Mouse (Mus musculus) CH12.LX (cell line): ENCODE measurements around the gene Hoxa13. TPM values are rescaled to one million over a fixed set of nuclear protein-coding genes. Genes with fewer than 3 reads are reported as not detected.

Experiments
- DNase-seq: peaks from one replicate; pipeline ENCODE4 v3.0.0-alpha.2; 2013; ENCODE audit errors: extremely low read depth
- H3K27ac ChIP-seq: 2 replicates; pipeline ENCODE4 v1.5.1; 2012; ENCODE audit warnings: low read depth, mild to moderate bottlenecking, control low read depth, moderate library complexity; ENCODE audit not compliant: insufficient read depth
- H3K27me3 ChIP-seq: replicated peaks from 2 replicates; pipeline ENCODE3; 2012; ENCODE audit warnings: inconsistent platforms
- H3K36me3 ChIP-seq, 2 experiments: replicated peaks in 1 of 2; 2 replicates each; pipeline versions ENCODE3 to v1.6.1; 2012; ENCODE audit warnings: inconsistent platforms in 1 of 2, low read length in 1 of 2, mild to moderate bottlenecking in 1 of 2, mixed read lengths in 1 of 2, moderate library complexity in 1 of 2; ENCODE audit not compliant: control insufficient read depth in 1 of 2, insufficient read depth in 1 of 2
- H3K4me1 ChIP-seq, 2 experiments: 2 replicates each; pipeline ENCODE4 v1.6.1; 2012; ENCODE audit warnings: inconsistent platforms in 1 of 2, moderate library complexity in 1 of 2; ENCODE audit not compliant: insufficient read depth in 2 of 2, control insufficient read depth in 1 of 2
- H3K4me2 ChIP-seq: 2 replicates; pipeline ENCODE4 v1.6.1; 2012; ENCODE audit warnings: low read depth, mild to moderate bottlenecking, control low read depth; ENCODE audit not compliant: poor library complexity, insufficient read depth, severe bottlenecking
- H3K4me3 ChIP-seq, 3 experiments: fragments of 150-350 bp in 1 of 3; sonication (generic) in 1 of 3; replicated peaks in 1 of 3; 2 replicates each; pipeline versions ENCODE3 to v1.5.1; 2011 to 2012; ENCODE audit warnings: low read depth in 2 of 3, low read length in 2 of 3, mild to moderate bottlenecking in 2 of 3, moderate library complexity in 2 of 3, control low read depth in 1 of 3, improper control_type of control experiment in 1 of 3, inconsistent platforms in 1 of 3, mixed read lengths in 1 of 3; ENCODE audit not compliant: poor library complexity in 1 of 3
- H3K79me2 ChIP-seq: replicated peaks from 2 replicates; pipeline ENCODE4 v1.6.1; 2012; ENCODE audit warnings: mild to moderate bottlenecking, moderate library complexity; ENCODE audit not compliant: control insufficient read depth, poor library complexity, insufficient read depth, severe bottlenecking; ENCODE audit errors: extremely low read depth
- H3K9ac ChIP-seq: 2 replicates; pipeline ENCODE4 v1.6.1; 2012; ENCODE audit warnings: low read depth, mild to moderate bottlenecking, control low read depth, moderate library complexity; ENCODE audit not compliant: insufficient read depth
- H3K9me3 ChIP-seq: replicated peaks from 2 replicates; pipeline ENCODE3; 2012; ENCODE audit warnings: low read length, inconsistent platforms, mixed read lengths
- CHD1 ChIP-seq: IDR thresholded peaks from 2 replicates; pipeline ENCODE4 v1.6.1; 2012; ENCODE audit warnings: low read depth, low read length, improper control_type of control experiment, inconsistent platforms
- CHD2 ChIP-seq: IDR thresholded peaks from 2 replicates; pipeline ENCODE4 v1.6.1; 2011; ENCODE audit warnings: low read length, improper control_type of control experiment
- E2F4 ChIP-seq: IDR thresholded peaks from 2 replicates; pipeline ENCODE4 v1.6.1; 2011; ENCODE audit warnings: low read depth, low read length, improper control_type of control experiment; ENCODE audit not compliant: insufficient replicate concordance
- ETS1 ChIP-seq: conservative IDR thresholded peaks from 2 replicates; pipeline ENCODE4 v1.6.1; 2012; ENCODE audit warnings: low read depth, mild to moderate bottlenecking, inconsistent platforms, low read length, improper control_type of control experiment, moderate library complexity
- GABPA ChIP-seq: IDR thresholded peaks from 2 replicates; pipeline ENCODE4 v1.6.1; 2012; ENCODE audit warnings: low read depth, low read length, improper control_type of control experiment, inconsistent platforms; ENCODE audit not compliant: insufficient replicate concordance
- KAT2A ChIP-seq: IDR thresholded peaks from 2 replicates; pipeline ENCODE4 v1.6.1; 2012; ENCODE audit warnings: low read length, improper control_type of control experiment, inconsistent platforms; ENCODE audit not compliant: insufficient replicate concordance
- MAFK ChIP-seq: IDR thresholded peaks from 2 replicates; pipeline ENCODE4 v1.6.1; 2011; ENCODE audit warnings: low read length, improper control_type of control experiment; ENCODE audit not compliant: insufficient replicate concordance
- MYC ChIP-seq: IDR thresholded peaks from 2 replicates; pipeline ENCODE4 v1.6.1; 2011; ENCODE audit warnings: low read depth, mild to moderate bottlenecking, improper control_type of control experiment, low read length
- NRF1 ChIP-seq: IDR thresholded peaks from 2 replicates; pipeline ENCODE4 v1.6.1; 2014; ENCODE audit warnings: low read depth, mild to moderate bottlenecking, inconsistent platforms, low read length, improper control_type of control experiment, moderate library complexity
- PAX5 ChIP-seq: IDR thresholded peaks from 2 replicates; pipeline ENCODE4 v1.6.1; 2012; ENCODE audit warnings: low read length, inconsistent platforms, mixed read lengths
- POLR2AphosphoS2 ChIP-seq: IDR thresholded peaks from 2 replicates; pipeline ENCODE4 v1.6.1; 2011; ENCODE audit warnings: low read depth, low read length, improper control_type of control experiment
- RCOR1 ChIP-seq: conservative IDR thresholded peaks from 2 replicates; pipeline ENCODE4 v1.6.1; 2012; ENCODE audit warnings: low read depth, mild to moderate bottlenecking, inconsistent platforms, low read length, improper control_type of control experiment
- SIN3A ChIP-seq: IDR thresholded peaks from 2 replicates; pipeline ENCODE4 v1.6.1; 2012; ENCODE audit warnings: low read length, improper control_type of control experiment, inconsistent platforms
- SMC3 ChIP-seq: IDR thresholded peaks from 2 replicates; pipeline ENCODE4 v1.6.1; 2011; ENCODE audit warnings: low read depth, low read length, improper control_type of control experiment
- USF2 ChIP-seq: conservative IDR thresholded peaks from 2 replicates; pipeline ENCODE4 v1.6.1; 2011; ENCODE audit warnings: low read depth, low read length, improper control_type of control experiment
- ZNF384 ChIP-seq: IDR thresholded peaks from 2 replicates; pipeline ENCODE4 v1.6.1; 2012; ENCODE audit warnings: low read depth, low read length, improper control_type of control experiment, inconsistent platforms
- dilution Hi-C: fragments of 300-500 bp; cut with MboI; formaldehyde crosslinking; loops from 2 replicates; pipeline ENCODE4 v1.14.3; 2020; ENCODE audit warnings: low sequenced_read_pairs; ENCODE audit not compliant: extremely low pct_unique_long_range_greater_than_20kb, extremely low pct_ligation_motif_present
- in situ Hi-C: fragments of 300-500 bp; cut with MboI; formaldehyde crosslinking; loops from 3 replicates; pipeline ENCODE4 v1.14.3; 2019; ENCODE audit warnings: low sequenced_read_pairs, low pct_ligation_motif_present, low pct_unique_long_range_greater_than_20kb, mixed read lengths
- polyA plus RNA-seq: library from polyadenylated mRNA; unstranded; fragments of >175 nt; gene quantifications from 2 replicates; pipeline ENCODE4 v1.2.1, GENCODE M21; 2012; ENCODE audit warnings: low read depth; ENCODE audit not compliant: insufficient read length
- total RNA-seq, 2 experiments: library from RNA; depleted of rRNA; stranded (reverse); fragments of 300-350 nt in 1 of 2; fragments of >200 nt in 1 of 2; gene quantifications; 2 replicates each; pipeline ENCODE4 v1.2.3; 2012 to 2014

Hoxa13 gene
- total and polyA plus RNA-seq, 3 experiments, result 0.17 TPM; not detected in 2

DNA sequence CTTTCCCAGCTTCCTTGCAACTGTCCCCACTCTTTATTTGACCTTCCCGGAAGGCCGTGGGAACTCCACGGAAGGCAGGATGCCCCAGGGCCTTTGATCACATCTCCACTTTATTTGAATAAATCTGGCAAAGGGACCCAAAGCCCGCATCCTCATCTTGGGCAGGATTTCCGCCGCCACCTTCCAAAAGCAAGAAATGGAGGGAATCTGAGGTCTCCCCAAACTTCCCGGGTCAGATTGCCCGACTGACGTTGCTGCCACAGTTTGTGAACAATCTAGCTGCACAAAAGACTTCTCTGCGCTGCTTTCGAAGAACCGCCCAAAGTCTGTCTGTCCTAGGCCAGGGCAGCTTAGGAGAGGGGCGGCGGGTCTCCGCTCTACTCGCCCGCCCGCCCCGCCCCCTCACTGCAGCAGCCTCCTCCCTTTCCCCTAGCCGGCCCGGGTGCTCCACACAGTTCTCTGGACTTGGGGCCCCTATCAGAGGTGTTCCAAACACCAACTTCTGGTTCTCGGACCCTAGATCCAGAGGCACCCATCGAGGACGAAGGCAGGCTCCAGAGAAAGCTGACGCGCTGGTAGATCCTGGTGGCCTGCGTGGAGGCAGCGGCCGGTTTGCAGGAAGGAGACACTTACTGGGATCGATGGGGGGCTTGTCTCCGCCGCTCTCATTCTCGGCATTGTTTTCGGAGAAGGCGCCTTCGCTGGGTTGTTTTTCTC lies 35.6 kb downstream of the Hoxa13 start:
- Histone ChIP-seq H3K4me1 (peaks cover 0 to 13% of the 10 kb centered on the region in 2 experiments; a peak in 2 of 4 replicates), H3K4me3 (no peak overlapping the region), H3K27me3 (no peaks in the 10 kb centered on the region)

GRCm38 (mm10) chr6:52223939-52224760 lies 36.5 kb downstream of the Hoxa13 start:
- H3K36me3 ChIP-seq, result peaks cover 0 to 12% of the 10 kb centered on the region in 2 experiments
- in situ Hi-C loops, result loop anchor here (10.0 to 25.0 kb wide), 3 partner anchors 212 to 1009 kb away; partner anchors contain the start of gene Skap2
- H3K27ac ChIP-seq, result no peak overlapping the region
- no peak overlapping the region for H3K9ac ChIP-seq
- DNase-seq, result no peak
- H3K4me2 ChIP-seq, result no peak overlapping the region
- TF ChIP-seq GABPA (no peak), POLR2AphosphoS2 (no peak), CHD1 (no peak)
- TF ChIP-seq, all 38 proteins: peak for 0
- H3K9me3 ChIP-seq, result peaks cover 10% of the 10 kb centered on the region
- H3K4me1 ChIP-seq, result peaks cover 0 to 13% of the 10 kb centered on the region in 2 experiments; a peak in 2 of 4 replicates
- H3K79me2 ChIP-seq, result no peaks in the 10 kb centered on the region
- dilution Hi-C loops, result no loop called here
- no peak overlapping the region for H3K4me3 ChIP-seq
- no peaks in the 10 kb centered on the region for H3K27me3 ChIP-seq

More for the DNA sequence above, 35.6 kb downstream of the Hoxa13 start:
- H3K79me2 ChIP-seq, result no peaks in the 10 kb centered on the region
- DNase-seq, result no peak
- TF ChIP-seq NRF1 (no peak), ETS1 (no peak), SIN3A (no peak), MYC (no peak), KAT2A (no peak), PAX5 (no peak), SMC3 (no peak), MAFK (no peak), RCOR1 (no peak), CHD2 (no peak), USF2 (no peak), ZNF384 (no peak), E2F4 (no peak)
- peaks cover 18% of the 10 kb centered on the region for H3K9me3 ChIP-seq
- in situ Hi-C loops (loop anchor here (10.0 to 25.0 kb wide), 3 partner anchors 213 to 1010 kb away; partner anchors contain the start of gene Skap2), dilution Hi-C loops (no loop called here)
- no peak overlapping the region for H3K27ac ChIP-seq
- H3K36me3 ChIP-seq, result peaks cover 4 to 20% of the 10 kb centered on the region in 2 experiments
- no peak overlapping the region for H3K4me2 ChIP-seq
- no peak overlapping the region for H3K9ac ChIP-seq
